Comparison of ENCODE assay signal across 15 mouse cellular contexts in genomic region chr4:100247826-100248225, GRCm38 (mm10).
DNase-seq lines count a peak whose midpoint lies in the region; ATAC-seq and TF ChIP-seq lines count a peak whose summit lies in the region.
"Had no signal": no experiment of that assay in that cellular context is flagged by ENCODE, and none has a peak within 500 bp of the region (broad histone marks: within the 10 kb centered on the region; RNA-seq: fewer than 3 reads in every experiment).

No protein-coding gene starts in this region.

- H3K9me3 ChIP-seq in lung, embryonic 16.5 days (ENCODE audit: control insufficient read depth, low read length): no peaks in the 10 kb centered on the region
- H3K9me3 ChIP-seq in kidney, postnatal 0 days (replicated peaks; ENCODE audit: low read length): no peaks in the 10 kb centered on the region
- H3K9me3 ChIP-seq: hindbrain, embryonic 12.5 days had no signal

- H3K36me3 ChIP-seq in lung, embryonic 16.5 days (ENCODE audit: control insufficient read depth, insufficient read depth, low read length): no peaks in the 10 kb centered on the region
- H3K36me3 ChIP-seq in kidney, postnatal 0 days (ENCODE audit: insufficient read depth, low read length): no peaks in the 10 kb centered on the region
- H3K36me3 ChIP-seq: hindbrain, embryonic 12.5 days had no signal

- no peak for TF ChIP-seq CTCF in kidney, postnatal 0 days (IDR thresholded peaks at IDR 0.05; ENCODE audit: low read depth)

- no peak overlapping the region for H3K9ac ChIP-seq in lung, embryonic 16.5 days (ENCODE audit: low read length)
- no peak overlapping the region for H3K9ac ChIP-seq in kidney, postnatal 0 days (ENCODE audit: low read depth, low read length)
- H3K9ac ChIP-seq: hindbrain, embryonic 12.5 days had no signal

- ATAC-seq in lung, embryonic 16.5 days (ENCODE audit: low read depth): no peak; the same call in 1 of the 2 replicates
- no peak; the same call in 1 of the 2 replicates for ATAC-seq in kidney, postnatal 0 days (replicated peaks; ENCODE audit: low FRiP score, low read depth)
- ATAC-seq: forebrain, embryonic 16.5 days; intestine, embryonic 16.5 days had no signal

- H3K4me3 ChIP-seq in lung, embryonic 16.5 days (ENCODE audit: low read length): no peak overlapping the region
- no peak overlapping the region for H3K4me3 ChIP-seq in kidney, postnatal 0 days (replicated peaks; ENCODE audit: low read depth, low read length)
- H3K4me3 ChIP-seq: hindbrain, embryonic 12.5 days had no signal

- no peaks in the 10 kb centered on the region for H3K27me3 ChIP-seq in lung, embryonic 16.5 days (ENCODE audit: control insufficient read depth, insufficient read depth, low read depth, low read length)
- no peaks in the 10 kb centered on the region for H3K27me3 ChIP-seq in kidney, postnatal 0 days (ENCODE audit: insufficient read depth, low read length)

- H3K4me1 ChIP-seq in lung, embryonic 16.5 days (replicated peaks; ENCODE audit: control insufficient read depth, insufficient read depth, low read length): peaks cover 28% of the 10 kb centered on the region
- H3K4me1 ChIP-seq in kidney, postnatal 0 days (replicated peaks; ENCODE audit: insufficient read depth, low read length): no peaks in the 10 kb centered on the region

- no peak overlapping the region for H3K4me2 ChIP-seq in lung, embryonic 16.5 days (ENCODE audit: low read depth, low read length)
- no peak overlapping the region for H3K4me2 ChIP-seq in kidney, postnatal 0 days (ENCODE audit: low read length)
- H3K4me2 ChIP-seq: hindbrain, embryonic 12.5 days; liver, embryonic 11.5 days had no signal

- intact Hi-C loops in gastrocnemius, postnatal 36 days (cut with DNase I): no loop called here

- 0 out of 2 replicates have a peak overlapping the region, but pooled peaks have one; percentile 31 for H3K27ac ChIP-seq in lung, embryonic 16.5 days (ENCODE audit: low read length)
- 0 out of 2 replicates have a peak overlapping the region, but pooled peaks have one; percentile 48 for H3K27ac ChIP-seq in kidney, postnatal 0 days
- H3K27ac ChIP-seq: hindbrain, embryonic 12.5 days had no signal

- 37% methylated on average over 7 of the region's 7 CpGs for WGBS in lung, embryonic 16.5 days
- WGBS in kidney, postnatal 0 days: 46% methylated on average over 7 of the region's 7 CpGs

- no peak for DNase-seq in lung, adult 18-20 months
- peak; percentile 89 for DNase-seq in fibroblast of lung, adult 2 months (ENCODE audit: low read depth)
- peak; percentile 93 for DNase-seq in kidney, postnatal 0 days (ENCODE audit: low spot score)
- DNase-seq in gastrocnemius, postnatal 36 days: no peak
- DNase-seq in layer of hippocampus, postnatal 14 days (ENCODE audit: low spot score in 2 of 2): no peak
- DNase-seq in cerebellum, postnatal 10 days: no peak
- DNase-seq: adrenal gland, postnatal 10 days; cerebellum, adult 11-12 months; layer of hippocampus, postnatal 36 days; lung, postnatal 14 days had no signal

Comparison
In these comparisons a context has a peak if more than half of its experiments do, and no peak if none do; other contexts are left out.
1. DNase-seq: peak in fibroblast of lung, adult 2 months (single experiment) and kidney, postnatal 0 days (single experiment); none in lung, adult 18-20 months (0 of 2), gastrocnemius, postnatal 36 days (0 of 2), layer of hippocampus, postnatal 14 days (0 of 2) and cerebellum, postnatal 10 days (0 of 2).